Mouse (Mus musculus) megakaryocyte, embryonic 14.5 days (primary cell): ENCODE measurements around the gene Chrna9.

ENCODE experiments used
- FLI1 ChIP-seq: IDR thresholded peaks from 2 replicates; pipeline ENCODE4 v1.6.1; 2012; ENCODE audit warnings: low read length, inconsistent platforms, mixed read lengths
- GATA1 ChIP-seq: IDR thresholded peaks from 3 replicates; pipeline ENCODE4 v1.6.1; 2012; ENCODE audit warnings: mixed read lengths, low read length, inconsistent platforms, borderline replicate concordance

DNA sequence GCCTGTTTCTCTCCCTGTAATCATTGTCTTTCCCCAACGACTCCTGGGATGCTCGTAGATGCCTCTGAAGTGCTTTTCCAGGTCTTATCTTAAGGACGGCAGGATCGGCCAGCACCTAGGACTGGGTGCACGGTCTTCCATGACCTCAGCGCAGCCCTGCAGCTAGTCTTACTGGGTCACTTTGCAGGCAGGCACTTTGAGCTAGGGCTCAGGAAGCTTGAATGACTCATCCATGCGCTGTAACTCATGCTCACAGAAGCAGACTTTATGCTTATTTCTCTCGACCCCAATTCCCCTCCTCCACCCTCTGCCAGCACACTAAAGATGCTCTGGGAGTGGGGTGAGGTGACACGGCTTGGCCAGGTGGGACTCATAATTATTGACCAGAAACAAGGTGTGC is 31.9 kb upstream of the Chrna9 start:
- TF ChIP-seq GATA1: no peak
- no peak for TF ChIP-seq FLI1
